Mouse (Mus musculus) midbrain, postnatal 0 days (tissue): ENCODE measurements around the gene Mtmr3. TPM values are rescaled to one million over a fixed set of nuclear protein-coding genes. Genes with fewer than 3 reads are reported as not detected.

ENCODE experiments used
- ATAC-seq: fragments of 200-750 bp; cut with Nextera tagmentation; 2 replicates; pipeline ENCODE4 v1.8.0; 2017; ENCODE audit warnings: moderate number of reproducible peaks, mild to moderate bottlenecking, moderate TSS enrichment, moderate library complexity; ENCODE audit not compliant: low FRiP score
- DNase-seq: peaks from one replicate; pipeline ENCODE4 v3.0.0-alpha.2; 2015; ENCODE audit warnings: low spot score
- H3K27ac ChIP-seq: fragments of 300-500 bp; sonication (generic); 2 replicates; pipeline ENCODE4 v1.5.1; 2014; ENCODE audit warnings: low read depth, mild to moderate bottlenecking, low read length, mixed read lengths
- H3K27me3 ChIP-seq: fragments of 300-500 bp; sonication (generic); 2 replicates; pipeline ENCODE4 v1.6.1; 2014; ENCODE audit warnings: low read length, control low read depth, mixed read lengths; ENCODE audit not compliant: insufficient read depth
- H3K36me3 ChIP-seq: fragments of 300-500 bp; sonication (generic); 2 replicates; pipeline ENCODE4 v1.6.1; 2014; ENCODE audit warnings: low read length, control low read depth, mixed read lengths; ENCODE audit not compliant: insufficient read depth
- H3K4me1 ChIP-seq: fragments of 300-500 bp; sonication (generic); 2 replicates; pipeline ENCODE4 v1.6.1; 2014; ENCODE audit warnings: mild to moderate bottlenecking, control low read depth, antibody characterized with exemption, low read length, mixed read lengths; ENCODE audit not compliant: insufficient read depth
- H3K4me2 ChIP-seq: fragments of 300-500 bp; sonication (generic); 2 replicates; pipeline ENCODE4 v1.6.1; 2014; ENCODE audit warnings: low read depth, mild to moderate bottlenecking, low read length, mixed read lengths; ENCODE audit not compliant: poor library complexity, severe bottlenecking
- H3K4me3 ChIP-seq: fragments of 300-500 bp; sonication (generic); 2 replicates; pipeline ENCODE4 v1.5.1; 2014; ENCODE audit warnings: low read depth, mild to moderate bottlenecking, low read length, moderate library complexity
- H3K9ac ChIP-seq: fragments of 300-500 bp; sonication (generic); replicated peaks from 2 replicates; pipeline ENCODE4 v1.6.1; 2014; ENCODE audit warnings: mild to moderate bottlenecking, low read length, moderate library complexity, mixed read lengths; ENCODE audit not compliant: poor library complexity, severe bottlenecking
- H3K9me3 ChIP-seq: fragments of 300-500 bp; sonication (generic); 2 replicates; pipeline ENCODE4 v1.6.1; 2016; ENCODE audit warnings: low read length, control low read depth
- CTCF ChIP-seq: IDR thresholded peaks from 2 replicates; pipeline ENCODE4 v1.5.1; 2016; ENCODE audit warnings: antibody characterized with exemption, mild to moderate bottlenecking
- WGBS: fragments of 180-500 bp; shearing (Covaris S2); extraction: QIAGEN DNeasy Blood & Tissue Kit; methylation state at CpG from one replicate; pipeline ENCODE4 v1.1.7; 2014; 5-methylcytosine and 5-hydroxymethylcytosine counted together
- polyA plus RNA-seq: library from polyadenylated mRNA; unstranded; fragments of >200 nt; fragmentation: Nextera tagmentation; extraction: Ambion mirVana; gene quantifications from 2 replicates; pipeline ENCODE4 v1.2.1, GENCODE M21; 2015
- total RNA-seq: library from RNA; depleted of rRNA; stranded (reverse); fragments of >200 nt; gene quantifications from 2 replicates; pipeline ENCODE4 v1.2.3, GENCODE M21; 2014

Gene Mtmr3
- total and polyA plus RNA-seq, 2 experiments from 2014 or later, result 28.5 to 93.5 TPM

GRCm38 (mm10) chr11:4452467-4453184, 142.0 kb downstream of the Mtmr3 start:
- no peaks in the 10 kb centered on the region for H3K36me3 ChIP-seq
- H3K9me3 ChIP-seq, result no peaks in the 10 kb centered on the region
- H3K4me3 ChIP-seq, result no peak overlapping the region
- H3K27ac ChIP-seq, result no peak overlapping the region
- WGBS, result 78% methylated on average over 12 of the region's 12 CpGs
- TF ChIP-seq CTCF, result no peak
- no peak for ATAC-seq
- peak; percentile 22 for DNase-seq
- H3K4me2 ChIP-seq, result no peak overlapping the region
- H3K4me1 ChIP-seq, result no peaks in the 10 kb centered on the region
- H3K9ac ChIP-seq, result no peak overlapping the region
- H3K27me3 ChIP-seq, result no peaks in the 10 kb centered on the region

GRCm38 (mm10) chr11:4451116-4451515, 143.5 kb downstream of the Mtmr3 start:
- H3K9me3 ChIP-seq, result no peaks in the 10 kb centered on the region
- H3K4me3 ChIP-seq, result no peak overlapping the region
- no peak overlapping the region for H3K9ac ChIP-seq
- H3K36me3 ChIP-seq, result no peaks in the 10 kb centered on the region
- H3K4me1 ChIP-seq, result no peaks in the 10 kb centered on the region
- peak; percentile 75 for TF ChIP-seq CTCF
- ATAC-seq, result no peak
- peak; percentile 58 for DNase-seq
- no peak overlapping the region for H3K4me2 ChIP-seq
- no peaks in the 10 kb centered on the region for H3K27me3 ChIP-seq
- H3K27ac ChIP-seq, result no peak overlapping the region
- 20% methylated on average over 9 of the region's 9 CpGs for WGBS

DNA sequence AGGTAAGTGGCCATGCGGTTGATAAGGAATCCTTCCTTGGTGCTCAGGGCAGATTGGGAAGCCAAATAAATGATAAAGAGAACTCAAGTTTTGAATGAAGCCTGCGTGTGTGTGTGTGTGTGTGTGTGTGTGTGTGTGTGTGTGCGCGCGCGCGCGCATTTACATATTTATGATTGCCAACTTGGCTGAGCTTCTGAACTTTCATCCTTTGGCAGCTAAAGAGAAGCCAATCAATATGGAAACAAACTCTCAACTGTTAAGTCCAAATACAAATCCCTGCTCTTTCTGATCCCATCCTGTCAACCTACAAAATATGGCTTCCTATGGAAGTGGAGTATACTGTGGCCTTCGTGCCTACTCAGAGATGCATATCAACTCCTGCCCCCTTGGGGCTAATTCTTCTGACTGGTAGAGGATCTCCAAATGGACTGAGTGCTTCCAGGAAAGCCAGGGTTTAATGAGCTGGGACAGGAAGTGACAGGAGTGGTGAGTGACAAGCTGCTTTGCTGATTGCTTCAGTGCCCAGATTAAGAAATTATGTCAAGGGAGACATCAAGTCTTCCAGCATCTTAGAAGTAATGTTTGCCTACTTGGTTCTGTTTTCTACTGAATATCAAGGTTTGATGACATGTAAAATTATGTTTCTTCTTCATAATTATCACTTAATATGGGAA, 148.3 kb downstream of the Mtmr3 start:
- H3K4me1 ChIP-seq, result no peaks in the 10 kb centered on the region
- peak; percentile 19 for DNase-seq
- no peak overlapping the region for H3K4me3 ChIP-seq
- H3K36me3 ChIP-seq, result no peaks in the 10 kb centered on the region
- no peak for ATAC-seq
- H3K4me2 ChIP-seq, result no peak overlapping the region
- WGBS, result 95% methylated on average over 9 of the region's 9 CpGs
- H3K9me3 ChIP-seq, result no peaks in the 10 kb centered on the region
- no peaks in the 10 kb centered on the region for H3K27me3 ChIP-seq
- H3K27ac ChIP-seq, result no peak overlapping the region
- no peak overlapping the region for H3K9ac ChIP-seq
- no peak for TF ChIP-seq CTCF

DNA sequence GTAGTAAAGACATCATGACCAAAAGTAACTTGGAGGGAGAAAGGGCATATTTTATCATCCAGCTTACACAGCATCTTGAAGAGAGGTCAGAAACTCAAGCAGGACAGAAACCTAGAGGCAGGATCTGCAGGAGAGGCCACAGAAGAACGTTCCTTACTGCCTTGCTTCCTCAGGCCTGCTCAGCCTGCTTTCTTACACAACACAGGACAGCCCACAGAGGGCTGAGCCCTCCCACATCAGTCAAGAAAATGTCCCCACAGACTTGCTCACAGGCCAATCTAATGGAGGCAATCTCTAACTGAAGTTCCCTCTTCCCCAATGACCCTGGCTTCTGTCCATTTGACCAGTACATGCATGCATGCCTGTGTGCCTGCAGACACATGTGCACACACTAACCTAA, 152.4 kb downstream of the Mtmr3 start:
- Histone ChIP-seq H3K27me3 (no peaks in the 10 kb centered on the region), H3K4me3 (no peak overlapping the region), H3K4me2 (no peak overlapping the region), H3K9ac (no peak overlapping the region), H3K36me3 (no peaks in the 10 kb centered on the region), H3K4me1 (no peaks in the 10 kb centered on the region), H3K9me3 (no peaks in the 10 kb centered on the region), H3K27ac (no peak overlapping the region)
- TF ChIP-seq CTCF, result no peak
- ATAC-seq (no peak), DNase-seq (no peak)
- WGBS, result 21% methylated on average over 1 of the region's 1 CpGs

GRCm38 (mm10) chr11:4440978-4441377, 153.7 kb downstream of the Mtmr3 start, which contains the start of gene Hormad2:
Gene Hormad2 (minus strand): TSS chr11:4441105.
- WGBS, result 54% methylated on average over 19 of the region's 19 CpGs
- no peak for TF ChIP-seq CTCF

GRCm38 (mm10) chr11:4438211-4438610, 156.5 kb downstream of the Mtmr3 start:
- Histone ChIP-seq H3K9me3 (no peaks in the 10 kb centered on the region), H3K4me1 (no peaks in the 10 kb centered on the region), H3K27ac (no peak overlapping the region), H3K27me3 (no peaks in the 10 kb centered on the region), H3K4me2 (no peak overlapping the region), H3K4me3 (no peak overlapping the region), H3K36me3 (no peaks in the 10 kb centered on the region), H3K9ac (no peak overlapping the region)
- no peak for TF ChIP-seq CTCF
- WGBS, result 59% methylated on average over 2 of the region's 2 CpGs
- DNase-seq (no peak), ATAC-seq (no peak)

More at GRCm38 (mm10) chr11:4440978-4441377, 153.7 kb downstream of the Mtmr3 start, which contains the start of gene Hormad2:
- H3K4me1 ChIP-seq, result no peaks in the 10 kb centered on the region
- H3K4me2 ChIP-seq, result no peak within 1 kb of the TSS
- ATAC-seq, result no peak
- H3K9ac ChIP-seq, result no peak within 1 kb of the TSS
- no peak for DNase-seq
- no peak within 1 kb of the TSS for H3K4me3 ChIP-seq
- H3K9me3 ChIP-seq, result no peaks in the 10 kb centered on the region
- H3K36me3 ChIP-seq, result no peaks in the 10 kb centered on the region
- H3K27ac ChIP-seq, result no peak within 1 kb of the TSS
- H3K27me3 ChIP-seq, result no peaks in the 10 kb centered on the region
